Mouse (Mus musculus) CH12.LX (cell line): ENCODE results near the gene Slc25a19. TPM values are rescaled to one million over a fixed set of nuclear protein-coding genes. Genes with fewer than 3 reads are reported as not detected.

Experiments used
- DNase-seq: peaks from one replicate; pipeline ENCODE4 v3.0.0-alpha.2; 2013; ENCODE audit errors: extremely low read depth
- H3K27ac ChIP-seq: 2 replicates; pipeline ENCODE4 v1.5.1; 2012; ENCODE audit warnings: low read depth, mild to moderate bottlenecking, control low read depth, moderate library complexity; ENCODE audit not compliant: insufficient read depth
- H3K27me3 ChIP-seq: replicated peaks from 2 replicates; pipeline ENCODE3; 2012; ENCODE audit warnings: inconsistent platforms
- H3K36me3 ChIP-seq, 2 experiments: replicated peaks in 1 of 2; 2 replicates each; pipeline versions ENCODE3 to v1.6.1; 2012; ENCODE audit warnings: inconsistent platforms in 1 of 2, low read length in 1 of 2, mild to moderate bottlenecking in 1 of 2, mixed read lengths in 1 of 2, moderate library complexity in 1 of 2; ENCODE audit not compliant: control insufficient read depth in 1 of 2, insufficient read depth in 1 of 2
- H3K4me1 ChIP-seq, 2 experiments: 2 replicates each; pipeline ENCODE4 v1.6.1; 2012; ENCODE audit warnings: inconsistent platforms in 1 of 2, moderate library complexity in 1 of 2; ENCODE audit not compliant: insufficient read depth in 2 of 2, control insufficient read depth in 1 of 2
- H3K4me2 ChIP-seq: 2 replicates; pipeline ENCODE4 v1.6.1; 2012; ENCODE audit warnings: low read depth, mild to moderate bottlenecking, control low read depth; ENCODE audit not compliant: poor library complexity, insufficient read depth, severe bottlenecking
- H3K4me3 ChIP-seq, 3 experiments: fragments of 150-350 bp in 1 of 3; sonication (generic) in 1 of 3; replicated peaks in 1 of 3; 2 replicates each; pipeline versions ENCODE3 to v1.5.1; 2011 to 2012; ENCODE audit warnings: low read depth in 2 of 3, low read length in 2 of 3, mild to moderate bottlenecking in 2 of 3, moderate library complexity in 2 of 3, control low read depth in 1 of 3, improper control_type of control experiment in 1 of 3, inconsistent platforms in 1 of 3, mixed read lengths in 1 of 3; ENCODE audit not compliant: poor library complexity in 1 of 3
- H3K79me2 ChIP-seq: replicated peaks from 2 replicates; pipeline ENCODE4 v1.6.1; 2012; ENCODE audit warnings: mild to moderate bottlenecking, moderate library complexity; ENCODE audit not compliant: control insufficient read depth, poor library complexity, insufficient read depth, severe bottlenecking; ENCODE audit errors: extremely low read depth
- H3K9ac ChIP-seq: 2 replicates; pipeline ENCODE4 v1.6.1; 2012; ENCODE audit warnings: low read depth, mild to moderate bottlenecking, control low read depth, moderate library complexity; ENCODE audit not compliant: insufficient read depth
- H3K9me3 ChIP-seq: replicated peaks from 2 replicates; pipeline ENCODE3; 2012; ENCODE audit warnings: low read length, inconsistent platforms, mixed read lengths
- CHD2 ChIP-seq: IDR thresholded peaks from 2 replicates; pipeline ENCODE4 v1.6.1; 2011; ENCODE audit warnings: low read length, improper control_type of control experiment
- E2F4 ChIP-seq: IDR thresholded peaks from 2 replicates; pipeline ENCODE4 v1.6.1; 2011; ENCODE audit warnings: low read depth, low read length, improper control_type of control experiment; ENCODE audit not compliant: insufficient replicate concordance
- GABPA ChIP-seq: IDR thresholded peaks from 2 replicates; pipeline ENCODE4 v1.6.1; 2012; ENCODE audit warnings: low read depth, low read length, improper control_type of control experiment, inconsistent platforms; ENCODE audit not compliant: insufficient replicate concordance
- IRF4 ChIP-seq: IDR thresholded peaks from 2 replicates; pipeline ENCODE4 v1.6.1; 2014; ENCODE audit warnings: low read depth, mild to moderate bottlenecking, inconsistent platforms, low read length, improper control_type of control experiment
- JUN ChIP-seq: IDR thresholded peaks from 2 replicates; pipeline ENCODE4 v1.6.1; 2011; ENCODE audit warnings: low read depth, mild to moderate bottlenecking, low read length, improper control_type of control experiment, moderate library complexity; ENCODE audit not compliant: insufficient read depth
- KAT2A ChIP-seq: IDR thresholded peaks from 2 replicates; pipeline ENCODE4 v1.6.1; 2012; ENCODE audit warnings: low read length, improper control_type of control experiment, inconsistent platforms; ENCODE audit not compliant: insufficient replicate concordance
- MAZ ChIP-seq: IDR thresholded peaks from 2 replicates; pipeline ENCODE4 v1.6.1; 2012; ENCODE audit warnings: low read depth, mild to moderate bottlenecking, inconsistent platforms, low read length, improper control_type of control experiment, moderate library complexity
- MXI1 ChIP-seq: IDR thresholded peaks from 2 replicates; pipeline ENCODE4 v1.6.1; 2011; ENCODE audit warnings: mild to moderate bottlenecking, low read depth, low read length, improper control_type of control experiment
- POLR2A ChIP-seq: IDR thresholded peaks from 2 replicates; pipeline ENCODE4 v1.6.1; 2011; ENCODE audit warnings: low read depth, mild to moderate bottlenecking, improper control_type of control experiment, low read length
- dilution Hi-C: fragments of 300-500 bp; cut with MboI; formaldehyde crosslinking; loops from 2 replicates; pipeline ENCODE4 v1.14.3; 2020; ENCODE audit warnings: low sequenced_read_pairs; ENCODE audit not compliant: extremely low pct_unique_long_range_greater_than_20kb, extremely low pct_ligation_motif_present
- in situ Hi-C: fragments of 300-500 bp; cut with MboI; formaldehyde crosslinking; loops from 3 replicates; pipeline ENCODE4 v1.14.3; 2019; ENCODE audit warnings: low sequenced_read_pairs, low pct_ligation_motif_present, low pct_unique_long_range_greater_than_20kb, mixed read lengths
- polyA plus RNA-seq: library from polyadenylated mRNA; unstranded; fragments of >175 nt; gene quantifications from 2 replicates; pipeline ENCODE4 v1.2.1, GENCODE M21; 2012; ENCODE audit warnings: low read depth; ENCODE audit not compliant: insufficient read length
- total RNA-seq, 2 experiments: library from RNA; depleted of rRNA; stranded (reverse); fragments of 300-350 nt in 1 of 2; fragments of >200 nt in 1 of 2; gene quantifications; 2 replicates each; pipeline ENCODE4 v1.2.3; 2012 to 2014

Slc25a19 gene
- total and polyA plus RNA-seq, 3 experiments = 277 to 398 (median 278) TPM

DNA sequence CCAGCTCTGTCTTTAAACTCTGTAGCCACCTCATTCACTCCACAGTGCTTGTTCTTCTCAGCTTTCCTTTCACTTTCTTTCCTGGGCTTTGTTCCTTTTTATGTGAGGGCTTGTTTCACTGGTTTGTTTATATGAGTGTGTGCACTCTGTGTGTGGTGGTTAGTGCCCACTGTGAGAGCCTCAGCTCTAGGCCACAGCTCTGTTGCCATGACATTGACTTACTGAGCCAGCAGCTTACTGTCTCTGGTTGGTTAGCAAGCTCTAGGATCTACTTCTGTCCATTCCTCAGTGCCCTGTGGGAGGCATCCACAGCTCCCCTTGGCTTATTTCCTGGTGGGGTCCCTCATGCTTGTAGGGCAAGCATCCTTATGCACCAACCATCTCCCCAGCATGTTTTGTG is 49.0 kb downstream of the Slc25a19 start:
- Histone ChIP-seq H3K79me2 (peaks cover 3% of the 10 kb centered on the region), H3K9ac (no peak overlapping the region), H3K27ac (peak overlapping the region; percentile 47; the same call in 1 of the 2 replicates), H3K4me1 (peaks cover 19 to 55% of the 10 kb centered on the region in 2 experiments), H3K4me3 (no peak overlapping the region), H3K36me3 (peaks cover 63 to 72% of the 10 kb centered on the region in 2 experiments), H3K27me3 (no peaks in the 10 kb centered on the region), H3K9me3 (peaks cover 3% of the 10 kb centered on the region), H3K4me2 (no peak overlapping the region)
- dilution Hi-C loops (no loop called here), in situ Hi-C loops (no loop called here)
- TF ChIP-seq JUN (no peak), MAZ (no peak), POLR2A (no peak), IRF4 (no peak), MXI1 (no peak)
- no peak for DNase-seq

DNA sequence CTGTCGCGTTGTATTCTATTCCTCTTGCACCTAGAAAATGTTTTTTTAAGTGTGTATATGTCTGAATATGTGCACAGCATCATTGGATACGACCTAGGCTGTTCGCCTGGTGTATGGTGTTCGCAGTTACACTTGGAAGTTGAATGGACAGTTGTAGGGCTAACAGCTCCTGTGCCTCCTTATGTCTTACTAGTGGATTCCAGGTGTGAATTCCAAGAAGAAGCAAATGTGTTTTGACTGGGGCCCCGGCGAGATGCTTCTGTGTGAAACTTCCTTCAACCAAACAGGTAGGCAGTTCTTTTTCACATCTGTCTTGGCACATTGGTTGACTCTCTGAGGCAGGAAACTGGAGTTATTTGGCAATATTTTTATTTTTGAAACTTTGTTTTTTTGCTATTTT is 63.1 kb downstream of the Slc25a19 start:
- peaks cover 36 to 43% of the 10 kb centered on the region in 2 experiments for H3K36me3 ChIP-seq
- peaks cover 51% of the 10 kb centered on the region for H3K79me2 ChIP-seq
- peak overlapping the region; percentile 93 for H3K4me2 ChIP-seq
- no peak for DNase-seq
- dilution Hi-C loops = no loop called here
- peaks cover 0 to 34% of the 10 kb centered on the region in 2 experiments; a peak in 2 of 4 replicates for H3K4me1 ChIP-seq
- no peak for TF ChIP-seq E2F4
- TF ChIP-seq CHD2 = no peak; the same call in 1 of the 2 replicates
- no peak for TF ChIP-seq KAT2A
- no peak for TF ChIP-seq GABPA
- H3K4me3 ChIP-seq = peak overlapping the region; percentile 74 to 91 (median 74)
- in situ Hi-C loops = no loop called here
- H3K9me3 ChIP-seq = no peaks in the 10 kb centered on the region
- no peak overlapping the region for H3K27ac ChIP-seq
- peak overlapping the region; percentile 66 for H3K9ac ChIP-seq
- no peaks in the 10 kb centered on the region for H3K27me3 ChIP-seq

Other genes starting within 250 kb of the Slc25a19 start
- gene Cdr2l, start 246.4 kb downstream of the Slc25a19 start, total RNA-seq (2012; rRNA removed) = not detected in 2 replicates
- not detected in 2 replicates for gene Cdr2l, start 246.4 kb downstream of the Slc25a19 start, total RNA-seq (2014; rRNA removed)
- gene Cdr2l, start 246.4 kb downstream of the Slc25a19 start, polyA plus RNA-seq = not detected in 2 replicates
- 157 and 164 TPM in 2 replicates for gene Mrpl58, start 224.5 kb downstream of the Slc25a19 start, total RNA-seq (2012; rRNA removed)
- gene Mrpl58, start 224.5 kb downstream of the Slc25a19 start, total RNA-seq (2014; rRNA removed) = 110 and 113 TPM in 2 replicates
- 146 and 161 TPM in 2 replicates for gene Mrpl58, start 224.5 kb downstream of the Slc25a19 start, polyA plus RNA-seq
- 500 and 564 TPM in 2 replicates for gene Atp5h, start 208.3 kb downstream of the Slc25a19 start, total RNA-seq (2012; rRNA removed)
- 671 and 759 TPM in 2 replicates for gene Atp5h, start 208.3 kb downstream of the Slc25a19 start, total RNA-seq (2014; rRNA removed)
- gene Atp5h, start 208.3 kb downstream of the Slc25a19 start, polyA plus RNA-seq = 711 and 734 TPM in 2 replicates
- gene Kctd2, start 208.2 kb downstream of the Slc25a19 start, total RNA-seq (2012; rRNA removed) = 10.0 and 14.0 TPM in 2 replicates
- gene Kctd2, start 208.2 kb downstream of the Slc25a19 start, total RNA-seq (2014; rRNA removed) = 6.8 and 8.5 TPM in 2 replicates
- gene Kctd2, start 208.2 kb downstream of the Slc25a19 start, polyA plus RNA-seq = 13.3 and 13.7 TPM in 2 replicates
- not detected in 2 replicates for gene Trim80, start 187.8 kb downstream of the Slc25a19 start, total RNA-seq (2012; rRNA removed)
- not detected in 2 replicates for gene Trim80, start 187.8 kb downstream of the Slc25a19 start, total RNA-seq (2014; rRNA removed)
- not detected in 2 replicates for gene Trim80, start 187.8 kb downstream of the Slc25a19 start, polyA plus RNA-seq
- gene Slc16a5, start 165.8 kb downstream of the Slc25a19 start, total RNA-seq (2012; rRNA removed) = 0.46 and 0.51 TPM in 2 replicates
- gene Slc16a5, start 165.8 kb downstream of the Slc25a19 start, total RNA-seq (2014; rRNA removed) = not detected in 2 replicates
- gene Slc16a5, start 165.8 kb downstream of the Slc25a19 start, polyA plus RNA-seq = 0.68 and 0.71 TPM in 2 replicates
- gene Armc7, start 152.6 kb downstream of the Slc25a19 start, total RNA-seq (2012; rRNA removed) = 8.7 and 8.9 TPM in 2 replicates
- gene Armc7, start 152.6 kb downstream of the Slc25a19 start, total RNA-seq (2014; rRNA removed) = 6.0 and 7.5 TPM in 2 replicates
- 12.5 TPM in 2 replicates for gene Armc7, start 152.6 kb downstream of the Slc25a19 start, polyA plus RNA-seq
- gene Nt5c, start 136.4 kb downstream of the Slc25a19 start, total RNA-seq (2012; rRNA removed) = 151 and 154 TPM in 2 replicates
- gene Nt5c, start 136.4 kb downstream of the Slc25a19 start, total RNA-seq (2014; rRNA removed) = 59.8 and 65.3 TPM in 2 replicates
- 175 and 190 TPM in 2 replicates for gene Nt5c, start 136.4 kb downstream of the Slc25a19 start, polyA plus RNA-seq
- gene Jpt1, start 113.9 kb downstream of the Slc25a19 start, total RNA-seq (2012; rRNA removed) = 294 and 358 TPM in 2 replicates
- gene Jpt1, start 113.9 kb downstream of the Slc25a19 start, total RNA-seq (2014; rRNA removed) = 439 and 448 TPM in 2 replicates
- 432 and 479 TPM in 2 replicates for gene Jpt1, start 113.9 kb downstream of the Slc25a19 start, polyA plus RNA-seq
- 480 and 623 TPM in 2 replicates for gene Sumo2, start 92.0 kb downstream of the Slc25a19 start, total RNA-seq (2012; rRNA removed)
- 1,752 and 1,801 TPM in 2 replicates for gene Sumo2, start 92.0 kb downstream of the Slc25a19 start, total RNA-seq (2014; rRNA removed)
- gene Sumo2, start 92.0 kb downstream of the Slc25a19 start, polyA plus RNA-seq = 960 and 1,020 TPM in 2 replicates
- gene Nup85, start 63.9 kb downstream of the Slc25a19 start, total RNA-seq (2012; rRNA removed) = 290 and 340 TPM in 2 replicates
- gene Nup85, start 63.9 kb downstream of the Slc25a19 start, total RNA-seq (2014; rRNA removed) = 282 and 305 TPM in 2 replicates
- gene Nup85, start 63.9 kb downstream of the Slc25a19 start, polyA plus RNA-seq = 326 and 368 TPM in 2 replicates
- gene Mrps7, start 24.4 kb downstream of the Slc25a19 start, total RNA-seq (2012; rRNA removed) = 172 and 217 TPM in 2 replicates
- 154 and 168 TPM in 2 replicates for gene Mrps7, start 24.4 kb downstream of the Slc25a19 start, total RNA-seq (2014; rRNA removed)
- gene Mrps7, start 24.4 kb downstream of the Slc25a19 start, polyA plus RNA-seq = 157 and 184 TPM in 2 replicates
- gene Gga3, start 24.2 kb downstream of the Slc25a19 start, total RNA-seq (2012; rRNA removed) = 18.7 and 22.6 TPM in 2 replicates
- gene Gga3, start 24.2 kb downstream of the Slc25a19 start, total RNA-seq (2014; rRNA removed) = 7.7 TPM in 2 replicates
- gene Gga3, start 24.2 kb downstream of the Slc25a19 start, polyA plus RNA-seq = 37.2 and 39.8 TPM in 2 replicates
- 143 and 177 TPM in 2 replicates for gene Mif4gd, start 15.3 kb downstream of the Slc25a19 start, total RNA-seq (2012; rRNA removed)
- gene Mif4gd, start 15.3 kb downstream of the Slc25a19 start, total RNA-seq (2014; rRNA removed) = 160 and 174 TPM in 2 replicates
- gene Mif4gd, start 15.3 kb downstream of the Slc25a19 start, polyA plus RNA-seq = 131 and 143 TPM in 2 replicates
- 63.6 and 67.7 TPM in 2 replicates for gene Grb2, start 80.3 kb upstream of the Slc25a19 start, total RNA-seq (2012; rRNA removed)
- gene Grb2, start 80.3 kb upstream of the Slc25a19 start, total RNA-seq (2014; rRNA removed) = 110 and 117 TPM in 2 replicates
- 228 and 241 TPM in 2 replicates for gene Grb2, start 80.3 kb upstream of the Slc25a19 start, polyA plus RNA-seq
- 19.0 and 27.4 TPM in 2 replicates for gene Tmem94, start 137.1 kb upstream of the Slc25a19 start, total RNA-seq (2012; rRNA removed)
- 4.8 and 6.4 TPM in 2 replicates for gene Tmem94, start 137.1 kb upstream of the Slc25a19 start, total RNA-seq (2014; rRNA removed)
- gene Tmem94, start 137.1 kb upstream of the Slc25a19 start, polyA plus RNA-seq = 13.5 and 15.0 TPM in 2 replicates
- 8.2 and 8.9 TPM in 2 replicates for gene Caskin2, start 185.3 kb upstream of the Slc25a19 start, total RNA-seq (2012; rRNA removed)
- 2.7 and 2.9 TPM in 2 replicates for gene Caskin2, start 185.3 kb upstream of the Slc25a19 start, total RNA-seq (2014; rRNA removed)
- 6.4 and 6.9 TPM in 2 replicates for gene Caskin2, start 185.3 kb upstream of the Slc25a19 start, polyA plus RNA-seq
- 71.1 and 71.2 TPM in 2 replicates for gene Tsen54, start 186.4 kb upstream of the Slc25a19 start, total RNA-seq (2012; rRNA removed)
- gene Tsen54, start 186.4 kb upstream of the Slc25a19 start, total RNA-seq (2014; rRNA removed) = 44.9 and 45.8 TPM in 2 replicates
- gene Tsen54, start 186.4 kb upstream of the Slc25a19 start, polyA plus RNA-seq = 55.0 and 59.4 TPM in 2 replicates
- 12.3 and 14.7 TPM in 2 replicates for gene Llgl2, start 195.8 kb upstream of the Slc25a19 start, total RNA-seq (2012; rRNA removed)
- 3.8 and 4.4 TPM in 2 replicates for gene Llgl2, start 195.8 kb upstream of the Slc25a19 start, total RNA-seq (2014; rRNA removed)
- gene Llgl2, start 195.8 kb upstream of the Slc25a19 start, polyA plus RNA-seq = 6.8 and 9.2 TPM in 2 replicates
- gene Myo15b, start 230.1 kb upstream of the Slc25a19 start, total RNA-seq (2012; rRNA removed) = 0.17 and 0.21 TPM in 2 replicates
- gene Myo15b, start 230.1 kb upstream of the Slc25a19 start, total RNA-seq (2014; rRNA removed) = not detected in 2 replicates
- gene Myo15b, start 230.1 kb upstream of the Slc25a19 start, polyA plus RNA-seq = 0.43 and 0.72 TPM in 2 replicates